Mouse (Mus musculus): ENCODE results near the gene Ccnt1.

Gene Ccnt1

DNA sequence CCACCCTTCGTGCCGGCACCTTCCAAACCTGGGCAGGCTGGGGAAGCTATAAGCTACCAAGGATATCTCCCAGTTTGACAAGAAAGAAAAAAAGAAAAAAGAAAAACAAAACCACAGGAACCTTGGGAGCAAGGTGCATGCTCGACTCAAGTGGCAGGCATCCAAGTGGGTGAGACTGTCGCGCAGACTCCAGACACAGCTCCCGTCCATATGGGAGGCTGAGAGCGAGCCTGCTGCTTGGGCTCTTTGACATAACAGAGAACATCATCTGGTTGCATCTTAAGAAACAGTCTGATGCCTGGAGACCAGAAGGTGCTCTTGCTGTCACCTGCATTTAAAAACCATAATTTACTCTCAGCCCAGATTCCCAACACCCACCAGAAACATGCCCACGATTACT, 11.7 kb upstream of the Ccnt1 start:
- DNase-seq (ENCODE audit: low read depth, low spot score): no peak

DNA sequence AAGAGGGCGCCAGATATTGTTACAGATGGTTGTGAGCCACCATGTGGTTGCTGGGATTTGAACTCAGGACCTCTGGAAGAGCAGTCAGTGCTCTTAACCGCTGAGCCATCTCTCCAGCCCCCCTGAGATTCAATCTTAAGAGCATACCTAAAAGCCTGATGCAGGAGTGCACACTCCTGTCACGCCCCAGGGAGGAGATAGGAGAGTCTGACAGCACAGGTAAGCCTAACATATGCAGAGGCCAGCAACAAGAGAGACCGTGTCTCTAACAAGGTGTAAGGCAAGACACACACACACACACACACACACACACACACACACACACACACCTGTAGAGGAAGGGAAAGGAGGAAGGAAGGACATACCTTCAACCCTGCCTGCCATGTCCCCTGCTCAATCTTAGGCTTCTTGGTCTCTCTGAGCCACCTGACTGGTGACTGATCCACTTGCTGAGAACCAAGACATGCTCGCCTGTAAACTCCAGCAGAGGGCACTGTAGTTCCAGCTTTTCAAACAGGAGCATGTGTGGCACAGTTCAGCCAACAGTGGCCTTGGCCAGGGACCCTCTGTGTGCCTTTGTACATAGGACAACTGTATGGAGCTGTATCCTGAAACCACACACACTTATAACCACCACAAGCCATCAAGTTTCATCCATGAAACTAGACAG, 9.2 kb upstream of the Ccnt1 start:
- H3K27me3 ChIP-seq (ENCODE audit: control insufficient read depth, insufficient read depth, low read length, poor library complexity, severe bottlenecking): no peaks in the 10 kb centered on the region
- peak; percentile 83 for DNase-seq (ENCODE audit: low read depth, low spot score)
- no peaks in the 10 kb centered on the region for H3K36me3 ChIP-seq (ENCODE audit: control insufficient read depth, insufficient read depth, low read length, poor library complexity, severe bottlenecking)

More for the DNA sequence above, 11.7 kb upstream of the Ccnt1 start:
- no peaks in the 10 kb centered on the region for H3K27me3 ChIP-seq (ENCODE audit: control insufficient read depth, insufficient read depth, low read length, poor library complexity, severe bottlenecking)
- H3K36me3 ChIP-seq (ENCODE audit: control insufficient read depth, insufficient read depth, low read length, poor library complexity, severe bottlenecking): no peaks in the 10 kb centered on the region

DNA sequence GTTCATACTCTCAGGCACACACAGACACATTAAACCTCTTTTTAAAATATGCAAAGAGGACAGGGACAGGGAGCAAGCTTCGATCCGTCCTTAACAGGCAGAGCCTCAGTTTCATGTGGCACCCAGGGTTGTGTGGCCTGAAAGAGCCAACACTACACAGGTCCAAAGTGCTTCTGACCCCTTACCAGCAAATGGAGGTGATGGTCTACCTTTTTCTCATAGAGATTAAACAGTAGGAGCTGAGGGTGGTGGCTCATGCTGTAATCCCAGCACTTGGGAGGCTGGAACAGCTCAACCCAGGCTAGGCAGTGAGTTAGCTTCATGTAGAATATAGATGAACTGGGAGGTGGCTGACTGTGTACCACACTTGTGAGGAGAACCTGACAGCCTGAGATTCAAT, 8.6 kb upstream of the Ccnt1 start:
- DNase-seq (ENCODE audit: low read depth, low spot score): no peak
- Histone ChIP-seq H3K27me3 (ENCODE audit: control insufficient read depth, insufficient read depth, low read length, poor library complexity, severe bottlenecking) (no peaks in the 10 kb centered on the region), H3K36me3 (ENCODE audit: control insufficient read depth, insufficient read depth, low read length, poor library complexity, severe bottlenecking) (no peaks in the 10 kb centered on the region)

DNA sequence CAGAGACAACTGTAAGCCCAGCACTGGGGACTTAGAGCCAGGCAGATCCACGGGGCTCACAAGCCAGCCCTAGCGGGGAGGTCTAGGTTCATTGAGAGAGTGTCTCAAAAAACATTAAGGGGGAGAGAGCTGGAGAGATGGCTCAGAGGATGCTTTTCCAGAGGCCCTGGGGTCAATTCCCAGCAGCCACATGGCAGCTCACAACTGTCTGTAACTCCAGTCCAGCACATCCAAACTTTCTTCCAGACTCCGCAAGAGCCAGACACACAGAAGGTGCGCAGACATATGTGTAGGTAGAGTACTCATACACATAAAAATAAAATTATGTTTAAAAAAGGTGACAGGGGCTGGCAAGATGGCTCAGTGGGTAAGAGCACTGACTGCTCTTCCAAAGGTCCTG, 2.6 kb upstream of the Ccnt1 start:
- no peaks in the 10 kb centered on the region for H3K36me3 ChIP-seq (ENCODE audit: control insufficient read depth, insufficient read depth, low read length, poor library complexity, severe bottlenecking)
- no peak for DNase-seq (ENCODE audit: low read depth, low spot score)
- H3K27me3 ChIP-seq (ENCODE audit: control insufficient read depth, insufficient read depth, low read length, poor library complexity, severe bottlenecking): no peaks in the 10 kb centered on the region

DNA sequence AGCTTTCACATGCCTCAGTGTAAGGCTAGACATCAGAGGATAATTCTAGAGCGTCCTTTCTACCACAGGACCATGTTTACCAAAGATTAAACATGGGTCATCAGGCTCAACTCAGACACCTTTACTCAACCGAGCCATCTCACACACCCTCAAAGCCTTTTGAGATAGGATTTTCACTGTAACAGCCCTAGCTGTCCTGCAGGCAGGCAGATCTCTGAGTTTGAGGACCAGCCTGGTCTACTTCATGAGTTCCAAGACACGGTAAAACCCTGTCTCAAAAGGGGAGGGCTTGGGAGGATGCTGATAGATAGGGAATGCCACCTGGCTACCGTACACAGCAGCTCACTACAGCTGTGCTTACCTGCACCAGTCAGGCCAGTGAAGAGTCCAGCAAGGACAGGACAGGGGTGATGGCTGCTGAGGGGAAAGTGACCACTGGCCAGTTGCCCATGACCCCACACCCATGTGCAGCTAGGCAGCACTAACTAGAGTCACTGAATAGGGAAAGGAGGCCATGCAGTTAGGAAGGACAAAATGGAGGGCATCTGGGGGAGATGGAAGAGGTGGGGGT, 843 bp downstream of the Ccnt1 start:
- Histone ChIP-seq H3K27me3 (ENCODE audit: control insufficient read depth, insufficient read depth, low read length, poor library complexity, severe bottlenecking) (no peaks in the 10 kb centered on the region), H3K36me3 (ENCODE audit: control insufficient read depth, insufficient read depth, low read length, poor library complexity, severe bottlenecking) (no peaks in the 10 kb centered on the region; the same call in 1 of the 2 replicates)
- DNase-seq (ENCODE audit: low read depth, low spot score): no peak

DNA sequence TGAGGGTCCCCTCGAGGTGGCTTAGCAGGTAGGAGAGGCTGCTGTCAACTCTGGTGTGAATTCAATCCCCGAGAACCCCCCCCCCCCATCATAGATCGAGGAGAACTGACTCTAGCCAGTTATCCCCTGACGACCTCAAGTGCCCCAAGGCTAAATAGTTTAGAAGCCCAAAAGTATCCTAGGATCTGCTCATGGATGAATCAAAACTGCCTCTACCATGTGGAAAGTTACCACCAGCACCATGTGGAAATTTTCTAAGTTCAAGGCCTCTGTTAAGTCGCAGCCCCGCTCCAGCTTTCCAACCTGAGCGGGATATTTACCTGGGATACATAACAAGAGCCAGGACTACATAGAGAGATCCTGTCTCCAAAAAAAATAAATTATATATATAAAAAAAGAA, 1.5 kb downstream of the Ccnt1 start:
- Histone ChIP-seq H3K36me3 (ENCODE audit: control insufficient read depth, insufficient read depth, low read length, poor library complexity, severe bottlenecking) (peaks cover 1% of the 10 kb centered on the region; the same call in 1 of the 2 replicates), H3K27me3 (ENCODE audit: control insufficient read depth, insufficient read depth, low read length, poor library complexity, severe bottlenecking) (no peaks in the 10 kb centered on the region)
- DNase-seq (ENCODE audit: low read depth, low spot score): no peak

DNA sequence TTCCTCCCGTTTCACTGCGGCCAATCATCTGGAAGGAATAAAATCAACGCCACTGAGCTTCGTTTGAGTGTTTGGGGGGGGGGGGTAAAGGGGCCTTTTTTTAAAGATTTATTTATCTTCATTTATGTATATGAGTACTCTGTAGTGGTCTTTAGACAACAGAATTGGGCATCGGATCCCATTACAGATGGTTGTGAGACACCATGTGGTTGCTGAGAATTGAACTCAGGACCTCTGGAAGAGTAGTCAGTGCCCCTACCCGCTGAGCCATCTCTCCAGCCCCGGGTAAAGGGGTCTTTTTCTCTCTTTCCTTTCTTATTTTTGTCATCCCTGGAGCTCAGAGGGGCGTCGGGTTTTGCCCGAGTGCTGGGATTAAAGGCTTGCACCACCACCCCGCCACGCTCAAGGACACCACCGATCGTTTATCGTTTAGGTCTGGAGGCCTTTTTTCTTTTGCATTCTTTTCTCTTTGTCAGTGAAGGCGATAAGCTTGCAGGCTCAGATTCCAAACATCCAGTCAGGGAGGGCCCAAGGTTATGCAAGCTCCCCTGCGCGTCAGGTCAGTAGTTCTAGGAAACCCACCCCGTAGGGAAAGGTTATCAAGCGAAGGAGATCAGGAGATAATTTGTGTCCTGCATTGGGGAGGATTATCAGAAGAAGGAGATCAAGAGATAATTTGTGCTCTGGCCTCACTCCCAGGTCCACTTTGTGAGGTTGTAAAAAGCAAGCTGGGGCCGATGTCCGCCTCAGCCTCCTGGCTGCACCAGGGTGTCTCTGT, 2.3 kb downstream of the Ccnt1 start:
- Histone ChIP-seq H3K27me3 (ENCODE audit: control insufficient read depth, insufficient read depth, low read length, poor library complexity, severe bottlenecking) (no peaks in the 10 kb centered on the region), H3K36me3 (ENCODE audit: control insufficient read depth, insufficient read depth, low read length, poor library complexity, severe bottlenecking) (peaks cover 1% of the 10 kb centered on the region; the same call in 1 of the 2 replicates)
- no peak for DNase-seq (ENCODE audit: low read depth, low spot score)

DNA sequence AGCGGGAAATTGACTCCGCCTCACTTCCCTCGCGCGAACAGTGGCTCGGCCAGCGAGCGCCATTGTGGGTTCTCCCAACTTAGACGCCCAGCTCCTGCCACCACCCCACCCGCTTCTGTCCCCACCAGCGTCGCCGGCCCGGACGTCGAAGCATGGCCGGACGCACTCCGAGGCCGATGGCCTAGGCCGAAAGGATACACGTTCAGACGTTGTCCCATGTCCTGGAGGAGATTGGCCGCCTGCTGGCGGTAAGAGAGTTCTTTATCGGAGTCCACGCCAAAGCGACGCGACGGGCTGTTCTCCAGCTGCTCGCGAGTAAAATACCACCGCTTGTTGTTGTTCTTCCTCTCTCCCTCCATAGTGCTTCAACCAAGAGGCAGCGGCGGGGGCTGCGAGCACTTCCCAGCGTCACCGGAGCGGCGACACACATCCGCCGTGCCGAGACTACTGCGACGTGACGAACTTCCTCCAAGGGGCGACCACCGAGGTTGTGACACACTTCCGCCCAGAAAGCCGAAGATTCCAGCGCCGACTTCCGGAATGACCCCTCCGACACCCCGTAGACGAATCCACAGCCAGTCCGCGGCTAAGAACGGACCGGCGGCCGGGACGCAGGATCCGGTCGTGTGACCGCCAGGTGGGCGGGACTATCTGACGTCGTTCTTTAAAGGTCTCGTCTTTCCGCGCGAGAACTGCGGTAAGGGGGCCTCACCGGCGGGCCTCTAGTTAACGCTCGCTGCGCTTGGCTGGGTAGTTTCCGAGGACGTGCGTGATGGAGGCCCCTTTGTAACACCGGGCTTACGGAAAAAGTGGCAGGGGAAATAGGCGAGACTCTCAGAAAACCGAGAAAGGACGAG, 3.2 kb downstream of the Ccnt1 start:
- Histone ChIP-seq H3K27me3 (ENCODE audit: control insufficient read depth, insufficient read depth, low read length, poor library complexity, severe bottlenecking) (no peaks in the 10 kb centered on the region), H3K36me3 (ENCODE audit: control insufficient read depth, insufficient read depth, low read length, poor library complexity, severe bottlenecking) (peaks cover 1% of the 10 kb centered on the region; the same call in 1 of the 2 replicates)
- peak; percentile 100 for DNase-seq (ENCODE audit: low read depth, low spot score)

DNA sequence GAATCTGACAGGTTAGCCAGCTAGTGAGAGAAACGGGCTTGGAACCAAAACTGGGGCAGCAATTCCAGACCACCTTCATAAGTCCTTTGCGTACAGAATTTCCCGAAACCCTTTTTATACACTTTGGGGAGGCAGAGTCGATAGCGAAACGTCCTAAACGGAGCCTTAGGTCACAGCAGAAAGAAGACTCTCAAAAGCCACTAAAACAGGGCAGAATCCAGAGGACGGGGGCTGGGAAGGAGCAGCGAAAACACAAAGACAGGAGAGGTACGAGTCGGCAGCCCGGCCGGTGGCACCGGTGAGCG, 3.8 kb downstream of the Ccnt1 start:
- peaks cover 1% of the 10 kb centered on the region; the same call in 1 of the 2 replicates for H3K36me3 ChIP-seq (ENCODE audit: control insufficient read depth, insufficient read depth, low read length, poor library complexity, severe bottlenecking)
- no peak for DNase-seq (ENCODE audit: low read depth, low spot score)
- no peaks in the 10 kb centered on the region for H3K27me3 ChIP-seq (ENCODE audit: control insufficient read depth, insufficient read depth, low read length, poor library complexity, severe bottlenecking)

DNA sequence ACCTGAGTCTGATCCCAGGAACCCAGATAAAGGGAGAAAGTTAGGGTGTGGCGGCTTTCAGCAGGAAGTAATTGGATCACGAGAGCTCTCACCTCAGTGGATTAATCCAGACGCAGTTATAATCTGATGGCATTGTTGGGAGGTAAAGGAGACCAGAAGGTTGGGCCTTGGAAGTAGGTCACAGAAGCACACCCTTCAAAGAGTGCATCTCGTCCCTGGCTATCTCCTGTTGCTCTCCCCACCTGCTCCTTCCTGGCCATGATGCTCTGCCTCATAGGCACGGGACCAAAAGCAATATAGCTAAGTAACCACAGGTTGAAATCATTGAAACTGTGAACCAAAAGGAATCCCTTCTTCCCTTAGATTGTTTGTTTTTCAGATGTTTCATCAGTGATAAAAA, 13.5 kb downstream of the Ccnt1 start:
- no peak for DNase-seq (ENCODE audit: low read depth, low spot score)
- no peaks in the 10 kb centered on the region for H3K27me3 ChIP-seq (ENCODE audit: control insufficient read depth, insufficient read depth, low read length, poor library complexity, severe bottlenecking)

DNA sequence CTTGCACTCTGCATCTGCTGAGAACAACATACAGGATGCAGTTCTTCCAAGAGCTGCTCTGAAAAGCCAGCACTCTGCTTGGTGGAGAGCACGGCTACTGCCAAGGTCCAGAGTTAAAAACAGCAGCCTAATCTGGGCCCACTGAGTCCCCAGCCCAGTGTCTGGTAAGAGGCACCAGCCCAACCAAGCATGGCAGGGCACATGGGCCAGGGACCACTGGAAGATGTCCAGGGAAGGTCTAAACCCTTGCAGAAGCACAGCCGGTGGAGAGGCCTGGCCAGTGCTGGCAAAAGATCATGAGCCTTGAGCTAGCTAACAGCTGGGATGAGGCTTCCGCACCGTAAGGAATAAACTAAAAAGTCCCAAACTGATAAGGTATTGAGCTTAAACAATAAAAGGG, 14.8 kb downstream of the Ccnt1 start:
- Histone ChIP-seq H3K36me3 (ENCODE audit: control insufficient read depth, insufficient read depth, low read length, poor library complexity, severe bottlenecking) (peaks cover 21% of the 10 kb centered on the region), H3K27me3 (ENCODE audit: control insufficient read depth, insufficient read depth, low read length, poor library complexity, severe bottlenecking) (no peaks in the 10 kb centered on the region)
- DNase-seq (ENCODE audit: low read depth, low spot score): no peak

More for the DNA sequence above, 13.5 kb downstream of the Ccnt1 start:
- peaks cover 23% of the 10 kb centered on the region for H3K36me3 ChIP-seq (ENCODE audit: control insufficient read depth, insufficient read depth, low read length, poor library complexity, severe bottlenecking)

DNA sequence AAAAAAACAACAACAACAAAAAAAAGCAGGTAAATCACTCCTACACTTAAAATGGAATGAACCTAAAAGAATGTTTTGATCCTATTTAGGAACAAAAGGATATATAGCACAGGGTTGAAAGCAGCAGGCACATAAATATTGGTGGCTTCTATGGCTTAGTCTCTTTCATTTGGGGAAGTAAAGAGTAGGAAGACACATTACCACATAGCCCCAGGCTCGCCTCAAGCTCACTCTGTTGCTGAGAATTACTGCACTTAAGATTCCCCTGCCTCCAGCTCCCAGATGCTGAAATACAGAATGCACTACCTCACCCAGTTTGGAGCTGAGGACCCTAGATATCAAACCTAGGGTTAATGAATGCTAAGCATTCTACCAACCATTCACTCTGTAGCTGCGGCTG, 18.0 kb downstream of the Ccnt1 start:
- peaks cover 21% of the 10 kb centered on the region; the same call in 1 of the 2 replicates for H3K36me3 ChIP-seq (ENCODE audit: control insufficient read depth, insufficient read depth, low read length, poor library complexity, severe bottlenecking)
- no peak for DNase-seq (ENCODE audit: low read depth, low spot score)
- H3K27me3 ChIP-seq (ENCODE audit: control insufficient read depth, insufficient read depth, low read length, poor library complexity, severe bottlenecking): no peaks in the 10 kb centered on the region

DNA sequence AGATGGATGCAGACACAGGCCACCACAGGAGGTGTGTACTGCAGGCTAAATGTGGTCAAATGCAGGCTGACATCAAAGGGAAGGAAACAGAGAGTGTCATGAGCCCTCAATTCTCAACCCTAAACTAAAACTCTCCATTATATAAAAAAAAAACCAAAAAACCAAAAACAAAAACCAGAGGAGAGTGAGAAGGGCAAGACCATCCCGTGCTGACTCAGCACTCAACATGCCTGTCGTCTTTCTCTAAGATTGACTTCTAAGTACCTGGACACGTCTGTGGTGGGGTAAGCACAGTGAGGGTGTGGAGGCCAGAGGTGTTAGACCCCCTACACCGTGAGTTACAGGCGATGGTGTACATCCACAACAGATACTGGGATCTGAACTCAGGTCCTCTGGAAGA, 23.9 kb downstream of the Ccnt1 start:
- H3K27me3 ChIP-seq (ENCODE audit: control insufficient read depth, insufficient read depth, low read length, poor library complexity, severe bottlenecking): no peaks in the 10 kb centered on the region
- H3K36me3 ChIP-seq (ENCODE audit: control insufficient read depth, insufficient read depth, low read length, poor library complexity, severe bottlenecking): peaks cover 28% of the 10 kb centered on the region
- no peak for DNase-seq (ENCODE audit: low read depth, low spot score)

DNA sequence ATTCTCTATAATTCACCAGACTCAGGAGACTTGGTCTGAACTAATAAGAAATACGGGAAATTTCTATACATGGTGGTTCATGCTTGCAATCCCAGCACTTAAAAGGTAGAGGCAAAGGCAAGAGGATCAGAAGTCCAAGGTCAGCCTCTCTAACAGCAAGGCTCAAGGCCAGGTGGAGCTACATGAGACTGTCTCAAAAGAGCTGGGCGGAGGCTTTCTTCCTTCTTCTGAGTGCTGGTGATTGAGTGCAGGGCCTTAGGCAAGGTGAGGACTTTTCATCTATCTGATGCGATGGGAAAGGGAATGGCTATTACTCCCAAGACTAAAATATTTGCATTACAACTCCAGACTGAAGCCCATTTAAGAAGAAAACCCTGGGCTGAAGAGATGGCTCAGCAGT, 25.6 kb downstream of the Ccnt1 start:
- Histone ChIP-seq H3K36me3 (ENCODE audit: control insufficient read depth, insufficient read depth, low read length, poor library complexity, severe bottlenecking) (peaks cover 25% of the 10 kb centered on the region), H3K27me3 (ENCODE audit: control insufficient read depth, insufficient read depth, low read length, poor library complexity, severe bottlenecking) (no peaks in the 10 kb centered on the region)
- DNase-seq (ENCODE audit: low read depth, low spot score): no peak

DNA sequence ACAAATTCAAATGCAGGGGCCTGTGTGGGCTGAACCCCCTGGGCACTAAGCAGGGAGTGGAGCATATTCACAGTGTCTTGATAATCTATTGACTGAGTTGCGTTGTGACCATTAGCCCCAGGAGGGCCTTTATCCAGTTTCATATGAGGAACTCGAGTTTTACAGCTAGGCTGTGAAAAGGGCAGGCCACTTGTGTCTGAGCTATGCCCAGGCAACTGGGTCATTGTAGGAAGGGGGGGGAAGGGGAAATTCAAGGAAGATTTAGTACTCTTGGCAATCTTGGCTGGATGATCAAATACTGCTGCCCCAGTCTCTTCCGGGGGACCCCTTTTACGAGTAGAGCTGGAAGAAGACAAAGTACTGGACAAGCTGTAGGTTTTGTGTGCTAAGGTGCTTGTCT, 27.4 kb downstream of the Ccnt1 start:
- no peak for DNase-seq (ENCODE audit: low read depth, low spot score)
- H3K27me3 ChIP-seq (ENCODE audit: control insufficient read depth, insufficient read depth, low read length, poor library complexity, severe bottlenecking): no peaks in the 10 kb centered on the region
- H3K36me3 ChIP-seq (ENCODE audit: control insufficient read depth, insufficient read depth, low read length, poor library complexity, severe bottlenecking): peaks cover 17% of the 10 kb centered on the region

All from splenic B cell, adult 2 months (primary cell).